Comparison of ENCODE assay signal across 16 mouse cellular contexts in genomic region chr9:103751568-103751967, GRCm38 (mm10). TPM values are rescaled to one million over a fixed set of nuclear protein-coding genes. Genes with fewer than 3 reads are reported as not detected.
DNase-seq lines count a peak whose midpoint lies in the region; ATAC-seq and TF ChIP-seq lines count a peak whose summit lies in the region.
"Had no signal": no experiment of that assay in that cellular context is flagged by ENCODE, and none has a peak within 500 bp of the region (broad histone marks: within the 10 kb centered on the region; RNA-seq: fewer than 3 reads in every experiment).

No protein-coding gene starts in this region.

- no peak overlapping the region for H3K4me2 ChIP-seq in heart, postnatal 0 days (ENCODE audit: low read depth, low read length)
- H3K4me2 ChIP-seq in embryonic facial prominence, embryonic 14.5 days (ENCODE audit: low read depth, low read length) = no peak overlapping the region
- no peak overlapping the region for H3K4me2 ChIP-seq in neural tube, embryonic 11.5 days (ENCODE audit: low read depth)
- H3K4me2 ChIP-seq in forebrain, embryonic 11.5 days (ENCODE audit: low read depth, low read length, severe bottlenecking) = no peak overlapping the region
- H3K4me2 ChIP-seq: hindbrain, embryonic 15.5 days; liver, embryonic 11.5 days; neural tube, embryonic 12.5 days had no signal

- TF ChIP-seq EP300 in heart, postnatal 0 days (IDR thresholded peaks at IDR 0.05; ENCODE audit: low read depth) = no peak

- ATAC-seq in heart, postnatal 0 days (ENCODE audit: insufficient read depth, low read depth) = 0 out of 2 replicates have a peak, but pooled peaks have one; percentile 17
- 0 out of 2 replicates have a peak, but pooled peaks have one; percentile 41 for ATAC-seq in embryonic facial prominence, embryonic 14.5 days (ENCODE audit: low read depth)
- no peak for ATAC-seq in neural tube, embryonic 11.5 days (ENCODE audit: insufficient read depth, low FRiP score, low TSS enrichment)
- ATAC-seq in forebrain, embryonic 11.5 days (replicated peaks; ENCODE audit: low FRiP score) = no peak
- ATAC-seq: lung, postnatal 0 days had no signal

- intact Hi-C loops in heart, postnatal 36 days (cut with DNase I) = no loop called here

- H3K4me3 ChIP-seq in heart, postnatal 0 days (ENCODE audit: low read depth, low read length) = no peak overlapping the region
- H3K4me3 ChIP-seq in embryonic facial prominence, embryonic 14.5 days (ENCODE audit: low read depth, low read length) = no peak overlapping the region
- no peak overlapping the region for H3K4me3 ChIP-seq in neural tube, embryonic 11.5 days (ENCODE audit: low read depth, low read length)
- no peak overlapping the region for H3K4me3 ChIP-seq in forebrain, embryonic 11.5 days (ENCODE audit: low read depth, low read length)
- H3K4me3 ChIP-seq: forebrain, embryonic 10.5 days; hindbrain, embryonic 15.5 days; midbrain, embryonic 10.5 days; neural tube, embryonic 12.5 days had no signal

- no peaks in the 10 kb centered on the region for H3K27me3 ChIP-seq in heart, postnatal 0 days (ENCODE audit: control insufficient read depth, insufficient read depth, low read length)
- H3K27me3 ChIP-seq in embryonic facial prominence, embryonic 14.5 days (replicated peaks; ENCODE audit: control insufficient read depth, insufficient read depth, low read length) = no peaks in the 10 kb centered on the region
- H3K27me3 ChIP-seq in neural tube, embryonic 11.5 days (ENCODE audit: control insufficient read depth, insufficient read depth, low read length) = no peaks in the 10 kb centered on the region
- no peaks in the 10 kb centered on the region for H3K27me3 ChIP-seq in forebrain, embryonic 11.5 days (ENCODE audit: control insufficient read depth, insufficient read depth, low read length)
- H3K27me3 ChIP-seq: hindbrain, embryonic 15.5 days; neural tube, embryonic 12.5 days had no signal

- no peaks in the 10 kb centered on the region for H3K4me1 ChIP-seq in heart, postnatal 0 days (ENCODE audit: control insufficient read depth, insufficient read depth)
- H3K4me1 ChIP-seq in embryonic facial prominence, embryonic 14.5 days (ENCODE audit: control insufficient read depth, insufficient read depth, low read length) = no peaks in the 10 kb centered on the region
- H3K4me1 ChIP-seq in neural tube, embryonic 11.5 days (ENCODE audit: control insufficient read depth, insufficient read depth, low read length) = no peaks in the 10 kb centered on the region
- no peaks in the 10 kb centered on the region for H3K4me1 ChIP-seq in forebrain, embryonic 11.5 days (replicated peaks; ENCODE audit: control insufficient read depth, insufficient read depth, low read length)
- H3K4me1 ChIP-seq: neural tube, embryonic 12.5 days had no signal

- H3K9me3 ChIP-seq in heart, postnatal 0 days (replicated peaks; ENCODE audit: control insufficient read depth, low read length) = no peaks in the 10 kb centered on the region
- H3K9me3 ChIP-seq in embryonic facial prominence, embryonic 14.5 days (ENCODE audit: control insufficient read depth, low read length) = no peaks in the 10 kb centered on the region
- no peaks in the 10 kb centered on the region for H3K9me3 ChIP-seq in neural tube, embryonic 11.5 days (ENCODE audit: control insufficient read depth, low read length)
- no peaks in the 10 kb centered on the region for H3K9me3 ChIP-seq in forebrain, embryonic 11.5 days (ENCODE audit: control insufficient read depth, low read length)
- H3K9me3 ChIP-seq: forebrain, embryonic 10.5 days; hindbrain, embryonic 15.5 days; midbrain, embryonic 10.5 days; neural tube, embryonic 12.5 days had no signal

- TF ChIP-seq CTCF in heart, postnatal 0 days (IDR thresholded peaks at IDR 0.05; ENCODE audit: low read depth) = no peak

- H3K9ac ChIP-seq in heart, postnatal 0 days (replicated peaks; ENCODE audit: low read depth, low read length) = no peak overlapping the region
- H3K9ac ChIP-seq in embryonic facial prominence, embryonic 14.5 days (ENCODE audit: low read depth, low read length) = no peak overlapping the region
- H3K9ac ChIP-seq in neural tube, embryonic 11.5 days (ENCODE audit: low read length) = no peak overlapping the region
- no peak overlapping the region for H3K9ac ChIP-seq in forebrain, embryonic 11.5 days (ENCODE audit: low read length)
- H3K9ac ChIP-seq: hindbrain, embryonic 15.5 days; neural tube, embryonic 12.5 days had no signal

- DNase-seq in heart, postnatal 0 days (ENCODE audit: low spot score) = no peak
- no peak for DNase-seq in heart, postnatal 36 days
- DNase-seq in retina, postnatal 1 day = peak; percentile 29
- DNase-seq in retina, embryonic 14.5 days (ENCODE audit: low spot score) = no peak
- DNase-seq in embryonic facial prominence, embryonic 14.5 days (ENCODE audit: low spot score) = peak; percentile 33
- DNase-seq in neural tube, embryonic 11.5 days (ENCODE audit: low spot score) = peak; percentile 24
- DNase-seq in forebrain, embryonic 11.5 days (ENCODE audit: low spot score) = no peak
- DNase-seq in cerebellum, postnatal 10 days = no peak
- DNase-seq: adrenal gland, postnatal 10 days; right cerebral cortex, adult 18-20 months had no signal

- WGBS in heart, postnatal 0 days = 39% methylated on average over 9 of the region's 9 CpGs
- 43% methylated on average over 9 of the region's 9 CpGs for WGBS in embryonic facial prominence, embryonic 14.5 days
- WGBS in neural tube, embryonic 11.5 days = 73% methylated on average over 9 of the region's 9 CpGs
- WGBS in forebrain, embryonic 11.5 days = 66% methylated on average over 9 of the region's 9 CpGs

- no peaks in the 10 kb centered on the region for H3K36me3 ChIP-seq in heart, postnatal 0 days (replicated peaks; ENCODE audit: control insufficient read depth, insufficient read depth, low read length)
- no peaks in the 10 kb centered on the region for H3K36me3 ChIP-seq in embryonic facial prominence, embryonic 14.5 days (ENCODE audit: control insufficient read depth, insufficient read depth, low read length)
- no peaks in the 10 kb centered on the region for H3K36me3 ChIP-seq in neural tube, embryonic 11.5 days (ENCODE audit: control insufficient read depth, insufficient read depth, low read length)
- H3K36me3 ChIP-seq in forebrain, embryonic 11.5 days (ENCODE audit: control insufficient read depth, insufficient read depth, low read length) = no peaks in the 10 kb centered on the region
- H3K36me3 ChIP-seq: hindbrain, embryonic 15.5 days; midbrain, embryonic 10.5 days; neural tube, embryonic 12.5 days had no signal

- no peak overlapping the region for H3K27ac ChIP-seq in heart, postnatal 0 days (ENCODE audit: low read depth)
- H3K27ac ChIP-seq in embryonic facial prominence, embryonic 14.5 days (replicated peaks; ENCODE audit: low read depth, low read length) = no peak overlapping the region
- H3K27ac ChIP-seq in neural tube, embryonic 11.5 days (ENCODE audit: low read depth, low read length) = no peak overlapping the region
- no peak overlapping the region for H3K27ac ChIP-seq in forebrain, embryonic 11.5 days (ENCODE audit: low read depth, low read length)
- H3K27ac ChIP-seq: forebrain, embryonic 10.5 days; hindbrain, embryonic 15.5 days; midbrain, embryonic 10.5 days; neural tube, embryonic 12.5 days had no signal

RNA-seq across cellular contexts. Expression of gene Tmem108, which starts 10.1 kb away (rescaled TPM):
- total RNA-seq in heart, postnatal 0 days (2014; rRNA removed; ENCODE audit: low replicate concordance) = 25.1 and 49.7 TPM in 2 replicates
- 21.8 and 23.5 TPM in 2 replicates for polyA plus RNA-seq in heart, postnatal 0 days (2015; fragmentation: Nextera tagmentation; extraction: Ambion mirVana)
- 1 to 10 TPM; 3.7 to 5.7 TPM for total RNA-seq in heart, postnatal 36 days (2021)
- 9.9 and 11.6 TPM in 2 replicates for polyA plus RNA-seq in embryonic facial prominence, embryonic 14.5 days (2014; fragmentation: Nextera tagmentation; extraction: Ambion mirVana)
- polyA plus RNA-seq in neural tube, embryonic 11.5 days (2014; fragmentation: Nextera tagmentation; extraction: Ambion mirVana) = 18.0 and 19.9 TPM in 2 replicates
- polyA plus RNA-seq in forebrain, embryonic 11.5 days (2014; fragmentation: Nextera tagmentation; extraction: Ambion mirVana) = 27.2 and 28.4 TPM in 2 replicates

Comparison
In these comparisons a context has a peak if more than half of its experiments do, and no peak if none do; other contexts are left out.
1. DNase-seq: peak in retina, postnatal 1 day (single experiment), embryonic facial prominence, embryonic 14.5 days (single experiment) and neural tube, embryonic 11.5 days (single experiment); none in heart, postnatal 0 days (single experiment), heart, postnatal 36 days (0 of 2), retina, embryonic 14.5 days (single experiment), forebrain, embryonic 11.5 days (single experiment) and cerebellum, postnatal 10 days (0 of 2).
2. ATAC-seq: peak in heart, postnatal 0 days (single experiment) and embryonic facial prominence, embryonic 14.5 days (single experiment); none in neural tube, embryonic 11.5 days (single experiment) and forebrain, embryonic 11.5 days (single experiment).